Mouse (Mus musculus) heart, embryonic 16.5 days (tissue): ENCODE measurements around the gene Olfr1423. TPM values are rescaled to one million over a fixed set of nuclear protein-coding genes. Genes with fewer than 3 reads are reported as not detected.
"Not testable (repeated sequence)": the region's sequence is repeated elsewhere in the genome, so short reads cannot be mapped to it uniquely, and the experiment has no call there.

Source experiments
- ATAC-seq: fragments of 200-750 bp; cut with Nextera tagmentation; replicated peaks from 2 replicates; pipeline ENCODE4 v1.8.0; 2017; ENCODE audit warnings: moderate number of reproducible peaks; ENCODE audit not compliant: insufficient read depth, low FRiP score; ENCODE audit errors: extremely low read depth
- H3K27ac ChIP-seq: fragments of 300-500 bp; sonication (generic); 2 replicates; pipeline ENCODE4 v1.5.1; 2014; ENCODE audit warnings: mild to moderate bottlenecking, low read length, control low read depth, moderate library complexity
- H3K27me3 ChIP-seq: fragments of 300-500 bp; sonication (generic); 2 replicates; pipeline ENCODE4 v1.6.1; 2014; ENCODE audit warnings: low read length, mixed read lengths; ENCODE audit not compliant: control insufficient read depth, insufficient read depth
- H3K36me3 ChIP-seq: fragments of 300-500 bp; sonication (generic); 2 replicates; pipeline ENCODE4 v1.6.1; 2014; ENCODE audit not compliant: control insufficient read depth, insufficient read depth
- H3K4me1 ChIP-seq: fragments of 300-500 bp; sonication (generic); 2 replicates; pipeline ENCODE4 v1.6.1; 2014; ENCODE audit warnings: low read length, mixed read lengths; ENCODE audit not compliant: control insufficient read depth, insufficient read depth
- H3K4me2 ChIP-seq: fragments of 300-500 bp; sonication (generic); 2 replicates; pipeline ENCODE4 v1.6.1; 2014; ENCODE audit warnings: low read depth, mild to moderate bottlenecking, control low read depth, low read length
- H3K4me3 ChIP-seq: fragments of 300-500 bp; sonication (generic); 2 replicates; pipeline ENCODE4 v1.5.1; 2014; ENCODE audit warnings: mild to moderate bottlenecking, control low read depth, low read length
- H3K9ac ChIP-seq: fragments of 300-500 bp; sonication (generic); 2 replicates; pipeline ENCODE4 v1.6.1; 2014; ENCODE audit warnings: low read length, control low read depth
- H3K9me3 ChIP-seq: fragments of 300-500 bp; sonication (generic); replicated peaks from 2 replicates; pipeline ENCODE4 v1.6.1; 2016; ENCODE audit warnings: low read length; ENCODE audit not compliant: control insufficient read depth
- WGBS: fragments of 180-500 bp; shearing (Covaris S2); extraction: QIAGEN DNeasy Blood & Tissue Kit; methylation state at CpG from one replicate; pipeline ENCODE4 v1.1.7; 2014; 5-methylcytosine and 5-hydroxymethylcytosine counted together
- polyA plus RNA-seq: library from polyadenylated mRNA; unstranded; fragments of >200 nt; fragmentation: Nextera tagmentation; extraction: Ambion mirVana; gene quantifications from 2 replicates; pipeline ENCODE4 v1.2.1, GENCODE M21; 2015

Gene Olfr1423
- polyA plus RNA-seq, 1 experiment from 2014 or later, result not detected

DNA sequence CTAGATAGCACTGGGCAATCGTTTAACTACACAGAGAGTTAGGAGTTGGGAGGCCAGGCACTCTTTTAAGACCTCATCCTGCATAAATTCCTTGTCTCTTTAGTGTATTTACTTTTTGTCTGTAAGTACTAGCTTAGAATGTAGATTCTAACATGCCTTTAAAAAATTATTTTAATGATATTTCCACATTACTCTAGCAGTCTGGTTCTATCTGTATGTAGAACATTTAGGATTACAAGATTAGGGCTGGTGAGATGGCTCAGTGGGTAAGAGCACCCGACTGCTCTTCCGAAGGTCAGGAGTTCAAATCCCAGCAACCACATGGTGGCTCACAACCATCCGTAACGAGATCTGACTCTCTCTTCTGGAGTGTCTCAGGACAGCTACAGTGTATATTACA is 56.5 kb downstream of the Olfr1423 start:
- not testable (repeated sequence) for H3K4me1 ChIP-seq, H3K27ac ChIP-seq, H3K9ac ChIP-seq, ATAC-seq, H3K4me2 ChIP-seq, H3K27me3 ChIP-seq, H3K4me3 ChIP-seq, H3K9me3 ChIP-seq
- peaks cover 72% of the 10 kb centered on the region for H3K36me3 ChIP-seq
- 82% methylated on average over 5 of the region's 5 CpGs for WGBS

Other genes with a start within 250 kb of the Olfr1423 start
- gene Stx3, start 221.9 kb downstream of the Olfr1423 start, polyA plus RNA-seq, result 6.2 and 6.4 TPM in 2 replicates
- gene Olfr1417, start 202.1 kb downstream of the Olfr1423 start, polyA plus RNA-seq, result not detected in 2 replicates
- not detected in 2 replicates for gene Olfr1418, start 180.3 kb downstream of the Olfr1423 start, polyA plus RNA-seq
- not detected in 2 replicates for gene Olfr1419, start 166.2 kb downstream of the Olfr1423 start, polyA plus RNA-seq
- gene Olfr1420, start 154.8 kb downstream of the Olfr1423 start, polyA plus RNA-seq, result 0.12 TPM in 1 of 2 replicates, not detected in the other
- 19.1 and 21.0 TPM in 2 replicates for gene Patl1, start 128.9 kb downstream of the Olfr1423 start, polyA plus RNA-seq
- gene Osbp, start 75.4 kb downstream of the Olfr1423 start, polyA plus RNA-seq, result 4.4 TPM in 2 replicates
- gene Olfr1424, start 21.4 kb upstream of the Olfr1423 start, polyA plus RNA-seq, result not detected in 2 replicates
- not detected in 2 replicates for gene Olfr1425, start 36.4 kb upstream of the Olfr1423 start, polyA plus RNA-seq
- gene Olfr1426, start 50.7 kb upstream of the Olfr1423 start, polyA plus RNA-seq, result not detected in 2 replicates
- gene Olfr1427, start 62.0 kb upstream of the Olfr1423 start, polyA plus RNA-seq, result not detected in 2 replicates
- not detected in 2 replicates for gene Olfr1428, start 74.6 kb upstream of the Olfr1423 start, polyA plus RNA-seq
- not detected in 2 replicates for gene Olfr76, start 81.9 kb upstream of the Olfr1423 start, polyA plus RNA-seq
- gene Olfr1555-ps1, start 128.8 kb upstream of the Olfr1423 start, polyA plus RNA-seq, result not detected in 2 replicates
- not detected in 2 replicates for gene Olfr1431, start 159.3 kb upstream of the Olfr1423 start, polyA plus RNA-seq
- not detected in 2 replicates for gene Olfr1432, start 191.3 kb upstream of the Olfr1423 start, polyA plus RNA-seq
- not detected in 2 replicates for gene Olfr262, start 200.3 kb upstream of the Olfr1423 start, polyA plus RNA-seq
- gene Olfr235, start 219.7 kb upstream of the Olfr1423 start, polyA plus RNA-seq, result not detected in 2 replicates
- not detected in 2 replicates for gene Olfr1434, start 238.5 kb upstream of the Olfr1423 start, polyA plus RNA-seq